ENCODE assay signal across 14 mouse cellular contexts in the genomic region with DNA sequence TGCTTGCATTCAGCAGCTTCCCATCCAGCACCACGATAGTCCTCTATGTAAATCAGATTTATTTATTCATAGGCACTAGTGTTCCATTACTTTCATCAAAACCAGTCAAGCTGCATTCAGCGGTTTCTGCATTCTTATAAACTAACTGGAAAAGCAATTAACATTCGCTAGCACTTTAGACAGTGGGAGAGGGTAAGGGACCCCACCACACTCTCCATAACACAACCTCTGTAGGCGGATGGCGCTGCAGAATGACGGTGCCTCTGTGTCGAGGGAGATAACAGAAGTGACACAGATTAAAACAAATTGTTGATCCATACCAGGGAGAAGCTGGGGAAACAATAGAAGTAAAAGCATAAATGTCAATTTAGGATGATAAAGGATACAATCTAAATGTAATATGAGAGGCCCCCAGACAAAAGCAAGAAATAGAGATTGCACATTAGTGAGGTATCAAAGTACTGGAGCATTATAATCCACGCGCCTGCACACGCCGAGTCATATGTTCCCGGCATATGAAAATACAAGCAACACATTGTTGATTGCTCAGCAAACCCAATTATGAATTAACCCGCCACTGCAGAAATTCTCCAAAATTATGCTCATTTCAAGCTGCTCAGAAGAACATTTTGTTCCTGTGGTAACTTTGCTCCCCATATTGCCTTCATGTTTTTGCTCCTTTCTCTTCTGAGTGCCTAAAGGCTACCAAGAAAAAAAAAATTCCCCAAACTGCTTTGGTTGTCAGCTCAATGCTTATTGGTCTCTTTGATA.
DNase-seq lines count a peak whose midpoint lies in the region; ATAC-seq and TF ChIP-seq lines count a peak whose summit lies in the region.
"Had no signal": no experiment of that assay in that cellular context is flagged by ENCODE, and none has a peak within 500 bp of the region (broad histone marks: within the 10 kb centered on the region; RNA-seq: fewer than 3 reads in every experiment).

No protein-coding gene starts in this region.

- no peaks in the 10 kb centered on the region for H3K27me3 ChIP-seq in forebrain, embryonic 14.5 days (replicated peaks; ENCODE audit: control insufficient read depth, insufficient read depth, low read length)
- H3K27me3 ChIP-seq in forebrain, embryonic 10.5 days (ENCODE audit: poor library complexity, severe bottlenecking): 0 out of 2 replicates have a peak, but pooled peaks cover 5% of the 10 kb centered on the region
- no peaks in the 10 kb centered on the region for H3K27me3 ChIP-seq in midbrain, embryonic 13.5 days
- no peaks in the 10 kb centered on the region for H3K27me3 ChIP-seq in midbrain, postnatal 0 days (ENCODE audit: insufficient read depth, low read length)
- no peaks in the 10 kb centered on the region for H3K27me3 ChIP-seq in hindbrain, embryonic 14.5 days (ENCODE audit: control insufficient read depth, insufficient read depth, low read length)
- H3K27me3 ChIP-seq: limb, embryonic 12.5 days had no signal

- 0 out of 2 replicates have a peak, but pooled peaks have one; percentile 46 for ATAC-seq in forebrain, embryonic 14.5 days
- peak; percentile 73; the same call in 1 of the 2 replicates for ATAC-seq in midbrain, embryonic 13.5 days
- ATAC-seq in midbrain, postnatal 0 days (ENCODE audit: low FRiP score): no peak
- peak; percentile 43; the same call in 1 of the 2 replicates for ATAC-seq in hindbrain, embryonic 14.5 days (ENCODE audit: low FRiP score)
- no peak for ATAC-seq in inflammation-experienced regulatory T-cells, adult 6 months
- ATAC-seq: activated CD4-positive, CD25-positive, alpha-beta regulatory T cell, adult 4 months had no signal

- no peak for TF ChIP-seq CTCF in midbrain, postnatal 0 days (IDR thresholded peaks at IDR 0.05)

- DNase-seq in forebrain, embryonic 14.5 days (ENCODE audit: low spot score): no peak
- DNase-seq in forebrain, embryonic 10.5 days (ENCODE audit: extremely low spot score, low spot score): no peak
- no peak for DNase-seq in midbrain, postnatal 0 days (ENCODE audit: low spot score)
- no peak for DNase-seq in hindbrain, embryonic 14.5 days (ENCODE audit: low spot score)
- peak; percentile 40 for DNase-seq in retina, postnatal 1 day
- DNase-seq: cerebellum, postnatal 14 days; lung, postnatal 10 days; right cerebral cortex, adult 18-20 months had no signal

- no peak overlapping the region for H3K27ac ChIP-seq in forebrain, embryonic 14.5 days (ENCODE audit: low read depth, low read length)
- no peak overlapping the region for H3K27ac ChIP-seq in forebrain, embryonic 10.5 days
- H3K27ac ChIP-seq in midbrain, embryonic 13.5 days: 0 out of 2 replicates have a peak overlapping the region, but pooled peaks have one; percentile 8
- H3K27ac ChIP-seq in midbrain, postnatal 0 days (ENCODE audit: low read depth, low read length): no peak overlapping the region
- peak overlapping the region; percentile 26; the same call in 1 of the 2 replicates for H3K27ac ChIP-seq in hindbrain, embryonic 14.5 days
- H3K27ac ChIP-seq: limb, embryonic 12.5 days; liver, embryonic 14.5 days had no signal

- H3K36me3 ChIP-seq in forebrain, embryonic 14.5 days (ENCODE audit: control insufficient read depth, insufficient read depth, low read length): no peaks in the 10 kb centered on the region
- H3K36me3 ChIP-seq in forebrain, embryonic 10.5 days (replicated peaks): no peaks in the 10 kb centered on the region
- H3K36me3 ChIP-seq in midbrain, embryonic 13.5 days: no peaks in the 10 kb centered on the region
- no peaks in the 10 kb centered on the region for H3K36me3 ChIP-seq in midbrain, postnatal 0 days (ENCODE audit: insufficient read depth, low read length)
- H3K36me3 ChIP-seq in hindbrain, embryonic 14.5 days (replicated peaks; ENCODE audit: control insufficient read depth, insufficient read depth): no peaks in the 10 kb centered on the region
- H3K36me3 ChIP-seq: limb, embryonic 12.5 days had no signal

- H3K4me3 ChIP-seq in forebrain, embryonic 14.5 days (ENCODE audit: low read depth, low read length): no peak overlapping the region
- H3K4me3 ChIP-seq in forebrain, embryonic 10.5 days: no peak overlapping the region
- H3K4me3 ChIP-seq in midbrain, embryonic 13.5 days (replicated peaks): no peak overlapping the region
- no peak overlapping the region for H3K4me3 ChIP-seq in midbrain, postnatal 0 days (ENCODE audit: low read depth, low read length)
- no peak overlapping the region for H3K4me3 ChIP-seq in hindbrain, embryonic 14.5 days (replicated peaks; ENCODE audit: low read length)
- H3K4me3 ChIP-seq: erythroblast, embryonic 14.5 days; limb, embryonic 12.5 days had no signal

- H3K9me3 ChIP-seq in forebrain, embryonic 14.5 days (replicated peaks; ENCODE audit: control insufficient read depth, low read length): no peaks in the 10 kb centered on the region
- H3K9me3 ChIP-seq in forebrain, embryonic 10.5 days: no peaks in the 10 kb centered on the region
- H3K9me3 ChIP-seq in midbrain, embryonic 13.5 days: no peaks in the 10 kb centered on the region
- H3K9me3 ChIP-seq in midbrain, postnatal 0 days (ENCODE audit: low read length): no peaks in the 10 kb centered on the region
- H3K9me3 ChIP-seq in hindbrain, embryonic 14.5 days (ENCODE audit: control insufficient read depth, low read length): no peaks in the 10 kb centered on the region
- H3K9me3 ChIP-seq: limb, embryonic 12.5 days had no signal

- H3K4me2 ChIP-seq in forebrain, embryonic 14.5 days (ENCODE audit: low read length): no peak overlapping the region
- H3K4me2 ChIP-seq in midbrain, embryonic 13.5 days (replicated peaks): no peak overlapping the region
- H3K4me2 ChIP-seq in midbrain, postnatal 0 days (ENCODE audit: low read depth, low read length, poor library complexity, severe bottlenecking): no peak overlapping the region
- H3K4me2 ChIP-seq in hindbrain, embryonic 14.5 days (replicated peaks): 0 out of 2 replicates have a peak overlapping the region, but pooled peaks have one; percentile 1
- H3K4me2 ChIP-seq: limb, embryonic 12.5 days had no signal

- 58% methylated on average over 13 of the region's 13 CpGs for WGBS in forebrain, embryonic 14.5 days
- WGBS in forebrain, embryonic 10.5 days: 83% methylated on average over 13 of the region's 13 CpGs
- 59% methylated on average over 13 of the region's 13 CpGs for WGBS in midbrain, embryonic 13.5 days
- 52% methylated on average over 13 of the region's 13 CpGs for WGBS in midbrain, postnatal 0 days
- 48% methylated on average over 13 of the region's 13 CpGs for WGBS in hindbrain, embryonic 14.5 days

- H3K9ac ChIP-seq in forebrain, embryonic 14.5 days (ENCODE audit: low read length): no peak overlapping the region
- no peak overlapping the region for H3K9ac ChIP-seq in midbrain, embryonic 13.5 days (replicated peaks)
- H3K9ac ChIP-seq in midbrain, postnatal 0 days (replicated peaks; ENCODE audit: low read length, poor library complexity, severe bottlenecking): no peak overlapping the region
- no peak overlapping the region for H3K9ac ChIP-seq in hindbrain, embryonic 14.5 days
- H3K9ac ChIP-seq: limb, embryonic 12.5 days; liver, embryonic 14.5 days had no signal

- H3K4me1 ChIP-seq in forebrain, embryonic 14.5 days (ENCODE audit: control insufficient read depth, insufficient read depth, low read length): peaks cover 16% of the 10 kb centered on the region; the same call in 1 of the 2 replicates
- H3K4me1 ChIP-seq in forebrain, embryonic 10.5 days: peaks cover 45% of the 10 kb centered on the region
- peaks cover 45% of the 10 kb centered on the region for H3K4me1 ChIP-seq in midbrain, embryonic 13.5 days (replicated peaks)
- H3K4me1 ChIP-seq in midbrain, postnatal 0 days (ENCODE audit: insufficient read depth, low read length): peaks cover 19% of the 10 kb centered on the region
- H3K4me1 ChIP-seq in hindbrain, embryonic 14.5 days (replicated peaks; ENCODE audit: control insufficient read depth, insufficient read depth, low read length): peaks cover 22% of the 10 kb centered on the region

Comparison
In these comparisons a context has a peak if more than half of its experiments do, and no peak if none do; other contexts are left out.
1. ATAC-seq: peak in forebrain, embryonic 14.5 days (single experiment), midbrain, embryonic 13.5 days (single experiment) and hindbrain, embryonic 14.5 days (single experiment); none in midbrain, postnatal 0 days (single experiment) and inflammation-experienced regulatory T-cells, adult 6 months (single experiment).
2. H3K27ac ChIP-seq: peak in midbrain, embryonic 13.5 days (single experiment) and hindbrain, embryonic 14.5 days (single experiment); none in forebrain, embryonic 14.5 days (single experiment), forebrain, embryonic 10.5 days (single experiment) and midbrain, postnatal 0 days (single experiment).